Mouse (Mus musculus): Measurements from ENCODE around the gene Dact2.
A peak's percentile ranks its signal among the peaks of the same experiment; 100 is the strongest.

The Dact2 gene

DNA sequence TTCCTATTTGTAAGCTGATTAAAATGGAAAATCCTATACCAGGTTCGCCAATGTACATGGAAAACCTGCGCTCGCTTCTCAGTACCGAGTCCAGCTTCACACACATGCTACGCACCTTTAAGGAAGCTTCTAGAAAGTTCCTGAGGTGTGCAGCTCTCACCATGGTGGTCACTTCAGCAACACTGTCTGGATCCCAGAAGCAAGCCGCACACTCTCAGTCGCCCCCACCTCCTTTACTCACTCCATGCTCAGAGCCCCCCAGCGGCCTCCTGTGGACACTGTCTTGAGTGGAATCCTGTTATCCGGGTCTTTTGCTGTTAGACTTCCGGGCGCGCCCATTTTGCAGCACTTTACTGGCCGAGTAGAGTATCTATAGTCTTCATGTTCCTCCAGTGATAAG is at the start of gene Dact2:
Gene Dact2, minus strand, starts transcription at position 244 of the 400 bp plus-strand sequence.
- no peak for DNase-seq (ENCODE audit: low spot score in 2 of 2)

DNA sequence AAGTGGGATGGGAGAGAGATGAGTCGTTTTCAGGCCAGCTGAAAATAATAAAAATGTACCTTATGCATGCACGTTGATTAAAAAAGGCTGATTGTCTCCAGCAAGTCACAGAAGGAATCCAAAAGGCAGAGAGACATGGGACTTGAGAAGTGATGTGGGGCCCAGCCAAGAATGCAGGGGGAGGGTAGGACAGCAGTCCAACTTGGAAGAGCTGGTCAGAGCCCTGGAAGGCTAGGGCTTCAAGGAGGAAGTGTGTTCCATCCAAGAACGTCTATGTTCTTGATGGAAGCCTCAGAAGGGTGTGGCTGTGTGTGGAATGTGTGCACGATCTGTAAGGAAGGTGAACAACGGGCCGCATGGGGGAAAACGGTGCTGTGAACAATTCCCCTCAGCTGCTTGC is 48.4 kb upstream of the Dact2 start:
- no peak for DNase-seq (ENCODE audit: low spot score in 2 of 2)

DNA sequence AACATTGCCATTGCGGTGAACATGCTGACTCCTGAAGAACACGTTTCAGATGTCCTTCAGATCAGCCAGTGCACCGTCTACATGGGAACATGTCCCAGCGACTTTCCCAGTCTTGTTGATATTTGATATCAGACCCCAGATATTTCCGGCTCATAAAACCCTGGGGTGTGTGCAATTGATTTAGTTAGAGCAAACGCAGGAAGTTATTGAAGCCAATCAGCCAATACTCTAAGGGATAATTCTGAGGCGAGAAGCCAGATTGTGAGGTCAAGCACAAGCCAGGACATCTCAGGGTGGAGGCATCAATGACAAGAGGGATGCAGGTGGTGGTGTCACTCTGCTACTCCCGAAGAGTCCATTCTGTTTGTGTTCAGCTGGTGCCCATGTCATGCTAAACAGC is 46.3 kb upstream of the Dact2 start:
- DNase-seq (ENCODE audit: low spot score in 2 of 2) = no peak

DNA sequence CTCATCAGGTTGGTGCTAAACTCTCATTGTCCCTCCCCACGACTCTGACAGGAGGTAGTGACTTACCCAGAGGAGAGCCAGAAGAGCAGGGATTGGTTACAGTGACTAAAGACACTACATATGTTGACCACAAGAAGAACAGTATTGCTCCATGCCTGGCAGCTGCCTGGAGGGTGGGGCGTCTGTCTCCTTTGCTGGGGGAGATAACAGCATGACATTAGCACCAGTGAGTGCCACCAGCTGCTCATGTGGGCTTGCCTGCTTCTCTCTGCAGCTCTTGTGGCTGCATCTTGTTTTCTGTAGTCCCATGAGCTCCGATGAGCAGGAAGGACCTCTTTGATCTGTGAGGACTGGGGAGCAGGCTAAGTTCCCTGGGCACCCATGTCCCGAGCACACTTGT is 45.5 kb upstream of the Dact2 start:
- no peak for DNase-seq (ENCODE audit: low spot score in 2 of 2)

DNA sequence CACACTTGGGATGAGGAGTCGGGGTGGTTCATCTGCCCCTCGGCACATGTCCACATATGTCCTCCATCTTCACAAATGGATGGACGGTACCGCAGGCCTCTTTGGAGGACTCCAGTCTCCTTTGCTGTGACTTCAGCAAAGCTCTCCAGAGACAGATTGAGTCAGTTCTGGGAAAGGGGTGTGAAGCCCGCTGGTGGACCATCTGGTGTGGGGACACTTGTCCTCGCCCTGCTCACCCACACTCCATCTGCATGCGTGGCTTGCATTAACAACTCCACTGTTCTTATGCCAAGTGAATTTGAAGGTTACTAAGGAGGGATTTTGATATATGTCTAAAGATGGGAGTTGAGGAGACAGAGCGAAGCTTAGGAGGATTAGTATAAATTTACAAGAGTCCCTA is 43.8 kb upstream of the Dact2 start:
- DNase-seq (ENCODE audit: low spot score in 2 of 2) = no peak

DNA sequence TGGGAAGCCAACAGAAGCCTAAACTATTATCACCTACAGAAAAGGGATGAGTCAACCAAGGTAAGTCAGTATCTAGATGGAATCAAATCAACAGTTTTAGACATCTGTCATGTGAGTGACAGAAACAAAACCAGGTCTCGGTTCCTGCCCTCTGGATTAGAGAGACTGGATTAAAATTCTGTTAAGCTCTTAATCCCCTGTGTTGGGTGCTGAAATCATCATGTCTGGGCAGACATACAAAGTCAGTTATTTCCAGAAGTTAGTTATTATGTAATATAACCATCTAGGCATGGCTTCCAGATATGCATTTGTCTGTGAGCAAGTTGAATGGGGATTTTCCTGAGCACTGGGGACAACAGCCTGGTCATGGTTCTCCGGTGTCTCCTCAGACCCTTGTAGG is 42.2 kb upstream of the Dact2 start:
- no peak for DNase-seq (ENCODE audit: low spot score in 2 of 2)

DNA sequence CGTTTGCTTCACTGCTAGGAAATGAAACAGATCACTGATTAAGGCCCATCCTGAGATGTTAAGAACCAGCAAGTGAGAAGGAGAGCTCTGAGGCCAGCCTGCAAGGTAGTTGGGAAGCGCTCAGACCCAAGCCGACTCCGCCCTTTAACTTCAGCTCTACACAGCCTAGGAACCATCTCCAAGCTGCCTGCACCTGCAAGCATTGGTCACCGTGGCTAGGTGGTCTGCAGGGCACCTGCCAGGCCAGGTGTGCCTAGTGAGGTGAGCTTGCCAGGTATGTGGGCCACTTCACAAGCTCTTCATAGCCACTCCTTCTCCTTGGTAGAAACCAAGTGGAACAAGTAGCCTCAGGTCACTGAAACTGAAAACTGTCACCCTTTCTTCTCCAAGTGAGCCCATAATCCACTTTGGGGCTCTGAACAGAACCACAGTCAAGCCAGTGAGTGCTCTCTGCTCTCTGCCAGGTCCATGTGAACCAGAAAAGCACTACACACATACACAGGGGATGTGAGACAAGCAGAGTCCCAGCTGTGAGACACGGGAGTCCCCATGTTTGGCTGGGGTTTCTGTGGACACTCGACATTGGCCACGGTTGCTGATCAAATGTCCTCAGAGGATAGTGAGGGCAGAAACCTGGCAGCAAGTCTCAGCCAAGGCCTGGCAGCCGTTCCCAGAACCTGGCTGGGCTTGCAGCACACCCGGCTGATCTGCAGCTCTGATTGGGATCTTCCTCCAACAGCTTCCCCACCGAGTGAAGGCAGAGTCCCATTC is 40.3 kb upstream of the Dact2 start:
- DNase-seq (ENCODE audit: low spot score in 2 of 2) = no peak

DNA sequence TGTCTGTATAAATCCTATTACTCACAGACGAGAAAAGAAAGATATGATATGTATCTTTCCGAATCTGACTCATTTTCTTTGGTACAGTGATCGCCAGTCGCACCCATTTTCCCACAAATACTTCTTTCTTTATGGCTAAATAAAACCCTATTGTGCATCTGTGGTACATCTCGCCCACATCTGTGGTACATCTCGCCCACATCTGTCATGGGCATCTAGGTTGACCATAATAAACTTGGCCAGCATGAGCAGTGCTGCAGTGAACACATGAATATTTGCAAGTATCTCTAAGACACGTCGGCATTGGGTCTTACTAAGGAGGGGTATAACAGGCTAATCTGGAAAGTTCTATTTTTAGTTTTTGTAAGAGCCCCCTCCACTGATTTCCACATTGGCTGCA is 38.5 kb upstream of the Dact2 start:
- no peak for DNase-seq (ENCODE audit: low spot score in 2 of 2)

DNA sequence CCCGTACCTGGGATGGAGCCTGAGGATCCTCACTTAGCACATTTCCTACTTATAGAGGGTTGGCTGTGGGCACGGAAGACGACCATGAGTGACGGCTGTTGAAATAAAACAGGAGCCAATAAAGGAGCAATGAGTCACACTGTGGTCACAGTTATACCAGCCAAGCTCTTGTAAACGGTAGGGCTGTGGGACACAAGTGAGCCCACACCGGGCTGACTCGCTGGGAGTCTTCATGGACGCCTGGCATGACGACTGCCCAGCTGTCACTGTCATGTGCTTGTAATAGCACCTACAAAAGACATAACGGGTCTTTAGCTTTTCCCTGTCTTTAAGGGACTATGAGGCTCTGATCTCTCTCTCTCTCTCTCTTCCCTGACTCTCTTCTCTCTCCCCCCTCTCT is 35.9 kb upstream of the Dact2 start:
- DNase-seq (ENCODE audit: low spot score in 2 of 2) = no peak

DNA sequence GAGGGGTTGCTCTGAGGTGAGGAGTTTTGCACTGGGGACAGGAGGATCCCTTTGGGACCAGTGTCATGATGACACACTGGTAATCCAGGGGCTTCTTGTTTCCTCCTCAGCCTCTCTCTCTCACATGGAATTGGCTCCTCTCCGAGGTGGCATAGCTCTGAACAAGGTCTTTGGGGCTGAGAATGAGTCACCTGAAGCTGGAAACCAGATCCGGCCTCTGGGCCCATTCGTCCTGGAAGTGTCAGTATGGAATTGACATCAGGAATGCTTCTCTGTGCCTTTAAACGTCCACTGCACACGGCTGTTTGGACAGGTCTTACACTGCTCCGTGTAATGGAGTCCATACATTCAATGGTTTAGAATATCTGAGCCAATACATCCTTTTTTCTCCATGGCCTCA is 33.0 kb upstream of the Dact2 start:
- no peak for DNase-seq (ENCODE audit: low spot score in 2 of 2)

DNA sequence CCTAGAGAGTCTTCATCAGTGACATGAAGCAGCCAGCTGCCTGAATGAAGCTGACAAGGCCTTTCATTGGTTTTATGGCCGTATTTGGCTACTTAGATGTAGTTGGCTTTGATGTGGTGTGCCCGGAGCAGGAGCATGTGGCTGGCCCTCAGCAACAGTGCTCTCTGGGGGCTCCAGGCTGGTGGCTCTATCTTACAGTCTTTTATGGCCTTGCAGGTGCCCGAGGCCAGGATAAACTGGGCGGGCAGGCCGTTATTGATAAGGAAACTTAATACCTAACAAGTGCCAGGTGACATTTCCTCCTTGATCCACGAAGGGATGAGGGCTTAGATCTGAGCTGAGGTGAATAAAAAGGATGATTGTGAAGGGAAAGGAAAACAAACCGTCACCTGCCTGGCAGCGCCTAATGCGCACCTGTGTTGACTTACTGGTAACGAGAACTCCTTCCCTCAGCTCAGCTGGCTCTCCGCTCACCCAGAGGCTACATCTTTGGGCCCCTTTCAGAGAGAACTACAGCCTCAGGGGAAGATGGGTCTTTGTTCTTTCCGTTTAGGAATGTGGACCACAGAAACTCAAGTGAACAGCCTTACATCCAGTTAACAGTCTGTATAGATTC is 30.8 kb upstream of the Dact2 start:
- no peak for DNase-seq (ENCODE audit: low spot score in 2 of 2)

DNA sequence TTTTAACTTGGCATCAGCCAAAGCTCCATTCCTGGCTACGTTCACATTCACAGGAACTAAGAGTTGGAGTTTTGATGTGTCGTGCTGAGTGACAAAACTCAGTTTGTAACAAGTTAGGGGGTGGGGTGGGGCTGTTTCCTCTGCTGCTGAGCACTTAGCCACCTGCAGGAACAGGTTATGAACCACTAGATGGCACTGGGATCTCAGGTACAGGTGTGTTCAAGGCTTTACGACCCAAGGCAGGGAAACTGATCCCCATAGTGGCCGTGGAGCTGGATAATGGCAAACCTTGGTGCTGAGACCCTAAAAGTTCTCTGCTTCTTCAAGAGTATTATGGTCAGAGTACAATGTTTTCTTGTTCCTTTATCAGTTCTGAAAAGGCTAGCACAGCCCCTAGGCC is 29.6 kb upstream of the Dact2 start:
- DNase-seq (ENCODE audit: low spot score in 2 of 2) = no peak

DNA sequence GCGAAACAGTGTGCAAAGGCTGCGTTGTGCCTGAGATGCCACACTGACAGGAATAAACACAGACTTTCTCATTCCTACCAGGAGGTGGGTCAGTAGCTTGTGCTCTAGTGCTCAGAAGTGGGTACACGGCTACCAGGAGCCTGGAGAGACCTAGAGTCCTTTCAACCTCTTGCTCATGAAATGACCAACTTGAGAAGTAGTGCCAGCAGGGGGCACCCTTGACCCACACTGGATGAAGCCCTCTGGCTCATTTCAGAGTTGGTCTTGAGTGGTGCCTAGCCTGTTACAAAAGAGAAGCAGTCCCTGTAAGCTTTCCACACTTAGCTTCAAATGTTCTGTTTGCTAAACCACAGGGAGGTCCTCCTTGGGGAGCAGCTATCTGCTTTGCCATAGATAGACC is 28.5 kb upstream of the Dact2 start:
- DNase-seq (ENCODE audit: low spot score in 2 of 2) = peak in 1 of 2 experiments; percentile 44

DNA sequence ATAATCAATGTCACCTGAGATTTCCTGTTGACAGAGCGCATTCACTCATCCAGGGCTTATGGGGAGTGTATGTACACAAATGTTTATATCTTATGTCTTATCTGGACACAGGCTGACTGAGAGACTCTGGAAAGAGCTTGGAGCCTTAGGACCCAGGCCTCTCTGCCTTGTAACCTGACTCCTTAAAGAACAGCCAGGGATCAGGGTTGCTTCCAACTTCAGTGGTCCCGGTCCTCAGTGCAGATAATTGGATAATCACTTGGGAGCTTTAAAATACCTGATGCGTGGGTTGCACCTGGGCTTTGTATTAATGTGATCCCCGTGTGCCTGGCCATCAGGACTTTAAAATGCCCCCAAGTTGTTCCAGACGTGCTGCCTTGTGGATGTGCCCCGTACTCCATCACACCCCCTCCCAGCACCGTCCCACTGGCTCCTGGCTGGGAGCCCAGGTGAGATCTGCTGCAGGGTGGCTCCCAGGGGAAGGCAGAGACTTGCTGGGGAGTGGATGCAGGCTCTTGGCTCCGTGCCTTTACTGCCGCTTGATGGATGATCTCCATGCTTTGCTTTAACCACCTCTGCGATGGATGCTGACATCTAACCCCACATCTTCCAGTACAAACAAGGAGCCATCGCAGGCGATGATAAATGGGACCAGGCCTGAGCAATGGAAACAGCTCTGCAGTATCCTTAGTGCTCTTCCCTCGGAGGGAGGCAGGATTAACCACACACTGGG is 26.8 kb upstream of the Dact2 start:
- DNase-seq (ENCODE audit: low spot score in 2 of 2) = no peak

DNA sequence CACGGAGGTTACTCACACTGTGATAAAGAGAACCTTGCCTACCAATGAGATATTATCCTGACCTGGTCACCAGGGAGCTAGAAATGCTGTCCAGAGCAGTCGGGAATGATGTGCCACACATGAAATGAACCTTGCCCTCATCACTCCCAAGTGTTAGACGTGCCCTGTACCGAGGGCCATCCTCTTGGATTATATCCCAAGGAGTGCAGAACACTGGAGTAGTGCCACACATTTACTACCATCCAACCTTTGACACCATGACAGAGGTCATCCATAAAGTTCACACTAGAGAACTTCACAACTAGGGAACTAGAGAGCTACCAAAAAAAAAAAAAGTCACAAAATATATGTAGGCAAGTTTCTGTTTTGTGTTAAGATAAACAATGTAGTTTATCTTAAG is 24.3 kb upstream of the Dact2 start:
- no peak for DNase-seq (ENCODE audit: low spot score in 2 of 2)

DNA sequence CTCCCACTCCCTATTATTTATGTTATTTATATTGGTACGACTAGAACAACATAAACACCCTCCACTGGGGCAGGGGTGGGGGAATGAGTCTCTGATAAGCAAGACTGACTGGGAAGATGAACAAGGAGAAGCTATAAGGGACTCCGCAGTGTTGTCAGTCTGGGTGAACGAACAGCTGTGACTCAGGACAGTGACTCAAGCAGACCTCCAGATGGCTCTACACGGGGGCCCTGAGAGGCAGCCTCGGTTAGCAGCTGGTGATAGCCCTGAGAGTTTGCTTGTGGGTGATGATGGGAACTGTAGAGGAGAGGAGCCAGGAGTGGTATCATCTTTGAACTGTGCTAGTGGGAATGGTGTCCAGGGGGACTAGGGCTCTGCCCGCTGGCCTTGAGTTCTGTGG is 23.5 kb upstream of the Dact2 start:
- DNase-seq (ENCODE audit: low spot score in 2 of 2) = no peak

DNA sequence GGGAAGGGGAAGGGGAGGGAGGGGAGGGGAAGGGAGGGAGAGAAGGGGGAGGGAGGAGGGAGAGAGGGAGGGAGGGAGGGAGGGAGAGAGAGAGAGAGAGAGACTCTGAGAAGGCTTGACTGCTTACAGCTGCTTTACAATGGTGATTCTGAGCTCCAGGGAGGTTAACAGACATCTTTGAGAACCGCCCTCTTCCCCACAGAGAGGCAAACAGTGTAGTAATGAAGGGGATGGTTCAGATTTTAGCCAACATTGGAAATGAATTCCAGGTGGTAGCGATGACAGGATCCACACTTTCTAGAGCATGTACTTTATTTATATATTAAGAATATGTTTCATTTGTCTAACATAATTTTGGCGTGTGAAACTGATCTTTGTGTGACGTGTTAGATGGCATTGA is 22.7 kb upstream of the Dact2 start:
- no peak for DNase-seq (ENCODE audit: low spot score in 2 of 2)

DNA sequence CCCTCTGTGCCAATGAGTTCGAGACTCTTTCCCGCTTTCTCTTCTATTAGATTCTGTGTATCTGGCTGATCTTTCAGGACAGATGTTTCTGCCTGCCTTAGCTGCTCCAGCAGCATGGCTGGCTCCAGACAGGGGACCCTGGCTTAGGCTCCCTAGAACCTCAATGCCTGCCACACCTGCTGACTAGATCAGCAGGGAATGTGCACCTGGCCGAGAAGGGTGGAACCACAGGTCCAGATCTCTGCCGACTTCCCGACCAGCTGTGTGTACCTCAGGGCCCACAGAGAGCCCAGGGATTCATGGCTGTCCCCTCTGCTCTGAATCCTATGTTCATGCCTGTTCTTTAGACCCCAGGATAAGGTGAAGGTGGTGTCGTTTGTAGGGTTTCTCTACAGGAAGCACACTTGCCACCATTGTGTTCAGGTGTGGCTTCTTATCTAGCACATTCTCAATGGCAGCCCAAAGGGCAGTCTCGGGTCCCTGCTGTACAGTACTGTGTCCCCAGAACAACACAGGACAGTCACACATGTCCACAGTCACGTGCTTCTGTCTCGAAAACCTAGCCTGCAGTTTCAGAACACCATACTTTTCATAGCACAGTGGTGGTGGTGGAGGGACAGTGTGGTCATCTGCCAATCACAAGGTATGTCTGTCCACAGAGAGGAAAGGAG is 22.0 kb upstream of the Dact2 start:
- DNase-seq (ENCODE audit: low spot score in 2 of 2) = no peak

DNA sequence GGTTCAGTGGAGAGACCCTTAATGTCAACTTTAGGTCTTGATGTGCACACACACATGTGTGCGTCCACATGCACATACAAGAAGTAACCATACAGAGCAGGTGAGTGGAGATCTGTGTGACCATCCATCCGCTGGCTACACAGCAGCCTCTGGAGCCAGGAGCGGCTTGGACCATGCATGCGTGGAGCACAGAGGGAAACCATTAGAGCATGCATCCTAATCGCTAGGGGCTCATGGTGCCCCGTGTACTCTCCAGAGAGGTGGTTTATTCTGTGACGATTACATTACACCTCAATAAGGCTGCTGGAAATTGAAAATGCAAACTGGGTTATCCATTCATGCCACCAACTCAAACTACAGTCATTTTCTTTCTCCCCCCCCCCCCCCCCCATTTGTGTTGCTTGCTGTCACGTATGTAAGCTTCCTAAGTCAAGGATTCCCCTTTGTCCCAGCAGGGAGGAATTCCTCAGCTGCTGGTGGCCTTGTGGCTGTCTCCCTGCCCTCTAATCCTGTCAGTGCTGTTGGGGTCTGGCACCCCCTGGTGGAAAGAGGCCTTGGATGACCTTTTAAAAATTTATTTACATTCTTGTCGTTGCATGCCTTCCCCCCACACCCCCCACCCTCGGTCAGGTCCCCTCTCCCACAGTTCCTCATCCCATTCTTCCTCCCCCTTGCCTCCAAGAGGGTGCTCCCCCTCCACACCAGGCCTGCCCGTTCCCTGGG is 17.9 kb upstream of the Dact2 start:
- DNase-seq (ENCODE audit: low spot score in 2 of 2) = no peak

DNA sequence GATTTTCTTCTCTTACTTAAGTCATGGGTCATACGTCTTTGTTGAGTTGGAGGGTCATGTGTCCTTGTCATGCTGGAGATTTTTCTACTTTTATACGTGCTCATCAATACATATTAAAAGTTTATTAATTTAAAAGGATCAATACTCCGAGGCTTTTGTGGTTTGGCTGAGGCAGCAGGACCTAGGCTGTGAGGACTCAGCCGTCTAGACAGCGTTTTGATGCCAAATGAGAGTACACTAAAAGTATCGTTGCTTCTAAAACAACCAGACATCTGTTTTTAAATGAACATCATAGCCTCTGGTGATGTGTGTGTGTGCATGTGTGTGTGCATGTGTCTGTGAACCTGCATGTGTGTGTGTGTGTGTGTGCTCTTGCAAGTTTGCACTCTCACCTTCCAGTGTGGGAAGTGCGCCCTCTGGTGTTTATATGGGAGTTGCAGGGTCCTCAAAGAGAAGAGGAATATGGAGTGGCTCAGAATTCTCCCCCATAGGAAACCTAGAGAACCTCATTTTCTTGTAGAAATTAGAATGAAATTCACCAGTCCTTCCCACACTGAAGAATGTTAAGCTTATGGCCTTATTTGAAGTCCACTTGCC is 16.6 kb upstream of the Dact2 start:
- peak in 1 of 2 experiments; percentile 57 for DNase-seq (ENCODE audit: low spot score in 2 of 2)

DNA sequence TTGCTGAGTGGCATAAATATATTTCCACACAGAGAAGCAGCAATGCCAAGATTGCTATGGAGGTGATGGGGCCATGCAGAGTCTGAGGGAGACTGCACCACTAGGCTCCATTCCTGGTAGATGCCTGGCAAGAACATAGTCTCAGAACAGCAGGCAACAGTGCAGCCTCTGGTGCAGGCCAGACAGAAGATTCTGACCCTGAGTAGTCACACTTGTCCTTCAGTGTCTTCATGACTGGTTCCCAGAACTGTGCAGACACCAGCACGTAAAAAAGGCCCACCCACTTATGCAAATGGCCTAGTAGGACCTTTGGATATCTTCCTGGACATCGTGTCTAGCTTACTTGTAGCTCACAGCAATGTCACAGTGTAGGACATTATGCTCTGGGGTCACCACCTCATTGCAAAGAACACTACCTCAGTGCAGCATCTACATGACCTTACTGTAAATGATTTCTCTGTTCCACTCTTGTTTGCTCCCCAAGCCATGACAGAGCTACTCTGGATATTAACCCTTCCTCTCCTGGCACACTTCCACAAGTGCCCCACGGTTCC is 9.9 kb upstream of the Dact2 start:
- no peak for DNase-seq (ENCODE audit: low spot score in 2 of 2)
